Mouse (Mus musculus): Measurements from ENCODE around the gene Il31ra. TPM values are rescaled to one million over a fixed set of nuclear protein-coding genes. Genes with fewer than 3 reads are reported as not detected.
"Not testable (repeated sequence)": the region's sequence is repeated elsewhere in the genome, so short reads cannot be mapped to it uniquely, and the experiment has no call there.

Il31ra gene
- total RNA-seq, 2 experiments from 2014 or later, result 0.21 to 0.41 TPM

DNA sequence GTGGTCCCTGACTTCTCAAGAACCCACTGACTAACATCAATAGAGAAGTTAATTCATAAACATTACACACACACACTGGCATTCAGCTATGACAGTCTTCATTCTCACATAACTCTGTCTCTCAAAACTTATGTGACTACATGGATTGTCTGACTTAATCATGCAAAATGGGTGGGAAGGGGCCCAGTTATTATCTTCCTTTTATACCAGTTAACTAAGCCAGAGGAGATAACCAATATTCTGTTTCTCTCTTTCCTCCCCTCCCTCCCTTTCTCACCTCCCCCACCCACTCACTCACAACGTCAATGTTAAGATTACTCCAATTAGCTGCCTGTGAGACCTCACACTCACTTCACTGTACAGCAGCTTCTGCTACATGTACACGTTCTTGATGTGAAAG is 3.9 kb downstream of the Il31ra start:
- H3K4me3 ChIP-seq, result no peak overlapping the region
- H3K27ac ChIP-seq, result no peak overlapping the region
- no peak for DNase-seq (ENCODE audit: extremely low spot score in 1 of 2, low spot score in 2 of 2)
- intact Hi-C loops (cut with DNase I), result no loop called here
- no peak for TF ChIP-seq CTCF (IDR thresholded peaks at IDR 0.05)

DNA sequence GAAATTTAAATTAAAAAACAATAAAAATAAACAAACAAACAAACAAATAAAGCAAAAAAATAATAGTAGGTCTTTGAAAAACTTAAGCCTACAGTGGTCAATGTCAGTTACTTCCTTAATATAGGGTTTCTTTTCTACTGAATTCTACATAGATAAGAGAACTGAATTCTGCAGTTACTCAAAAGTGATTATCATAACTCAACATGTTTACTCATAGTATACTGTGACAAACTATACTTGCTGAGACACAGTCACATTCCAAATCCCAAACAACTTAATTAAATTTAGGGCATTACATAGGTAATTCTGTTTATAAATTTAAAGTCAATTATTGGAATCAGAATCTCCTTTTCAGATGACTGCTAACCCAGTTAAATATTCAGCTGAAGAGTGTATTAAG is 4.5 kb downstream of the Il31ra start:
- Histone ChIP-seq H3K27ac (no peak overlapping the region), H3K4me3 (no peak overlapping the region)
- intact Hi-C loops (cut with DNase I), result no loop called here
- DNase-seq (ENCODE audit: extremely low spot score in 1 of 2, low spot score in 2 of 2), result no peak
- TF ChIP-seq CTCF (IDR thresholded peaks at IDR 0.05), result no peak

DNA sequence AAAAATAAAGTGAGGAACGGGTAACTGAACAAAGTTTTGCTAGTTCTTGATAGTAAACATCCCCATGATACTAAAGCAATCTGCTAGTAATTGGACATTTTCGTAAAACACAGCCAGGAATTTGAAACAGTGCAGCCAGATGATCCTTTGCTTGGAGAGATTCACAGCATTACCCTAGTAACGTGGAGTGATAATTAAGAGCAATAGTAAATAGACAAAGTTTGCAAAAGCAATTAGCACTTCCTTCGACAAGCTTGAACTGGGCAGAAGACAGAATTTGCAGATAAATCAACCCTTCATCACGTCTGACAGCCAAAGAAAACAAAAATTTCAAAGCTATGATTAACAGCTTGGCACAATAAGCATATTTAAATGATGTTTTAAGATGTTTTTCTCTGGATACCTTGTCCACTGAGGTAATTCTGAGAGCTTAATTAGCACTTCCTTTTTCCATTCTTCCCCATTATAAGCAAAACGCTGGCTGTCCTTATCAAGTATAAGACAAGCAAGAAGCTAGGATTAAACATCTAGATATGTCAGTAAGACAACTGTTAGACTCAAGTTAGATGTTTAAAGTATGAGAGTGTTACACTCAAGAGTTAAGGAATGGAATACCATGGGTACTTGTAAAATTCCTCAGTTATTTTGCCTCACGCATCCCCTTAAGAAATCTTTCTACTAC is 9.5 kb downstream of the Il31ra start:
- no peak for TF ChIP-seq CTCF (IDR thresholded peaks at IDR 0.05)
- intact Hi-C loops (cut with DNase I), result no loop called here
- DNase-seq (ENCODE audit: extremely low spot score in 1 of 2, low spot score in 2 of 2), result no peak
- H3K4me3 ChIP-seq, result no peak overlapping the region
- no peak overlapping the region for H3K27ac ChIP-seq

DNA sequence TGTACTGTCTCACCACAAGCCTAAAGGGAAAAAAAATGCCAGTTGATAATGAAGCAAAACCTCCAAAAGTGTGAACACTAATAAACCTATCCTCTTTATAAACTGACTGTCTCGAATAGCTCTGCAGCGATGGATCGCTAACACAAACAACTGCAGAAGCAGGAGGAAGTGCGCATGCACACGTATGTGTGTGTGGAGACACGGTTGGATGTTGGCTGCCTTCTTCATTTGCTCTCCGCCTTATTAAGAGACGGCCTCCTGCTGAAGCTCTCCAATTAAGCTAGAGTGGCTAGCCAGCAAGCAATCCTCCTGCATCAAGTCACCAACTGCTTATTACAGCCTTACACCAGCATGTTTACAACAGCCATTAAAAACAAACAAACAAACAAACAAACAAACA is 11.9 kb downstream of the Il31ra start:
- TF ChIP-seq CTCF (IDR thresholded peaks at IDR 0.05), result no peak
- H3K27ac ChIP-seq, result no peak overlapping the region
- no peak for DNase-seq (ENCODE audit: extremely low spot score in 1 of 2, low spot score in 2 of 2)
- H3K4me3 ChIP-seq, result no peak overlapping the region
- intact Hi-C loops (cut with DNase I), result no loop called here

DNA sequence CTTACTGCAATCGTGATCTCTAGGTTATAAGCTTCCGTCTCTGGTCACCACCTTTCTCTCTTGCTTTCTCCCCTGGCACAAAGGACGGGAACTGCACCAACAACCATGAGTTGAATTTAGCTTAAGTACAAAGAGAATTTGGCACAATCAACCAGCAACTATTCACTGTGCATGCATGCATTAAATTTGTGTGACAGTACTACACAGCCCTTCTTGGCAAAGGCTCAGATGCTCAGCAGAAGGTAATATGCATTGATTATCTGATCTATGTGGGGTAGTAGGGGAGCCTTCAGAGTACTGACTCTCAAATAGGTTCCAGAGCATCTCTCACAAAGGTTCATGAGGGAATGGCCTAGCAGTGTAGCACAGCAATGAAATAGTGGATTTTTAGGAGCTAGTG is 12.4 kb downstream of the Il31ra start:
- intact Hi-C loops (cut with DNase I), result no loop called here

DNA sequence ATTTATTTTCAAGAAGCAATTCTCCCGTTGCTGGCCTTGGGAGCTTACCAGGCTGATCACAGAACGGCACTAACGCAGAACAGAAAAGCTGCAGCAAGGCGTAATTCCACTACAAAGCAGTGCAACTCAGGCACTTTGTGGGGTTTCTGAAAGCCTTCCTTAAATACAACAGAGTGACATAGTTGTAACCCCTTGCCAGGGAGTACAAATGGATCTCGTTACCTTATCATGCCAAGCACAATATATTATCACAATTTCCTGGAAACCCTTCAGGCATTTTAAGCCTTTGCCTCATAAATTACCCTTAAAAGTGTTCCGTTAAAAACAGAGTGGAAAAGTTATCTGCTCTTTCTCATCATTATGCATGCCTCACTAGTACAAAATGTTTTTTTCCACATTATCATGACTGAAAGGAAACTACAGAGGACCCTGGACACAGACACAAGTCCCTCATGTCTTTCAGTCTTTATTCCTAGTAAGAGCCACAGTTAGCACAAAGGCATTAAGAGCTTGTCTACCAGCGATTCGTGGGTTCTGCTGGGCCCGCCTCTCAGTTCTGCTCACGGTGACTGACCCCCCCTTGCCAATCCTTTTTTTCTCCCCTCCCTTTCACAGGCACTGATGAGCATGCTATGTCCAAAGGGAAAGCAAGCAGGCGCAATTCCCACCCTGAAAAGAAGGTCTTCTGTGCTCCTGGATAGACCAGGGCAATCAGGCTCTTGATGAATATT is 13.4 kb downstream of the Il31ra start:
- Histone ChIP-seq H3K27ac (no peak overlapping the region), H3K4me3 (no peak overlapping the region)
- intact Hi-C loops (cut with DNase I), result no loop called here
- no peak for DNase-seq (ENCODE audit: extremely low spot score in 1 of 2, low spot score in 2 of 2)
- TF ChIP-seq CTCF (IDR thresholded peaks at IDR 0.05), result no peak

More for the DNA sequence above, 12.4 kb downstream of the Il31ra start:
- TF ChIP-seq CTCF (IDR thresholded peaks at IDR 0.05), result no peak
- Histone ChIP-seq H3K27ac (no peak overlapping the region), H3K4me3 (no peak overlapping the region)
- no peak for DNase-seq (ENCODE audit: extremely low spot score in 1 of 2, low spot score in 2 of 2)

DNA sequence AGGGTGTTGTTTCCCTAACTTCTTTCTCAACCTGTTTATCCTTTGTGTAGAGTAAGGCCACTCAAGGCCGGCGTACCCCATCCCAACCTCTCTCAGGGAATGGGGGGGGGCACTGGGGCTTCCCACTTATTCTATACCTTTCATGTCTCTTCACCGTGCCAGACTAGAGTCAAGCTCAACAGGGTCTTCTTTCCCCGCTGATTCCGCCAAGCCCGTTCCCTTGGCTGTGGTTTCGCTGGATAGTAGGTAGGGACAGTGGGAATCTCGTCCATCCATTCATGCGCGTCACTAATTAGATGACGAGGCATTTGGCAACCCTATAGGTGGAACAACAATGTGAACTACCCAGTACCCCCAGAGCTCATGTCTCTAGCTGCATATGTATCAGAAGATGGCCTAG is 16.1 kb downstream of the Il31ra start:
- intact Hi-C loops (cut with DNase I); H3K4me3 ChIP-seq; H3K27ac ChIP-seq: not testable (repeated sequence)
- DNase-seq (ENCODE audit: extremely low spot score in 1 of 2, low spot score in 2 of 2), result peak; percentile 100

DNA sequence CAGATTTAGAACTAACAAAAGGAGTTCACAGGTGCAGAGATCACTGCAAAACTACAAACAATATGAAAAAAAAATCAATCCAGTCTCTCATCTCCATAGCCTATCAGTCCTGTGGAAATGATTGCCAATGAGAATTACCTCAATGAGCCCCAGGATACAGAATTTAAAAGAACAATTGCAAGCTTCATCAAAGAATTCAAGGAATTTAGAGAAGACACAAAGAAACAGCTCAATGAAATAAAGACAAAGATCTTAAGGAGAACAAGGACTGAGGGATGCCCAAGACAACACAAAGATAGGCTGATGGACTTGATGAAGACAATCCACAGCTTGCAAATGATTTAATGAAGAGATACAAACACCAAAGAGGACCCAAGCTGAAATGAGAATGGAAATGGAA is 20.4 kb downstream of the Il31ra start:
- H3K4me3 ChIP-seq, result no peak overlapping the region
- no peak for TF ChIP-seq CTCF (IDR thresholded peaks at IDR 0.05)
- H3K27ac ChIP-seq, result no peak overlapping the region
- no peak for DNase-seq (ENCODE audit: extremely low spot score in 1 of 2, low spot score in 2 of 2)
- intact Hi-C loops (cut with DNase I), result no loop called here

DNA sequence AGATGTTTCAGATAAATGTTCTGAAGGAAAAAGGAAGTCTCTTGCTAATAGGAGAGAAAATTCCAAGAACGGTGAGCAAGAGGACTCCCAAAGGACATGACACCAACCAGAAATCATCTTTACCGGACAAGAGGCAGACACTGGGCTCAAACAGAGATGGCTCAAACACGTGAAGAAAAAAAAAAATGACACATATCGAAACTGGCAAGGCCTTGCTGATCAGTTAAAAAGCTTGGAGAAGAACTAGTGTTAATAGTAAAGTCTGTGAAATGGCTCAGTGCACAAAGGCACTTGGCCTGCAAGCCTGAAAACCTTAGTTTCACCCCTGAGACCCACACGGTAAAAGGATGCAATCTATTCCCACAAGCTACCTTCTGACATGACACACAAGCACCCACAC is 23.4 kb downstream of the Il31ra start:
- Histone ChIP-seq H3K4me3 (no peak overlapping the region), H3K27ac (no peak overlapping the region)
- no peak for TF ChIP-seq CTCF (IDR thresholded peaks at IDR 0.05)
- intact Hi-C loops (cut with DNase I), result no loop called here
- DNase-seq (ENCODE audit: extremely low spot score in 1 of 2, low spot score in 2 of 2), result no peak

DNA sequence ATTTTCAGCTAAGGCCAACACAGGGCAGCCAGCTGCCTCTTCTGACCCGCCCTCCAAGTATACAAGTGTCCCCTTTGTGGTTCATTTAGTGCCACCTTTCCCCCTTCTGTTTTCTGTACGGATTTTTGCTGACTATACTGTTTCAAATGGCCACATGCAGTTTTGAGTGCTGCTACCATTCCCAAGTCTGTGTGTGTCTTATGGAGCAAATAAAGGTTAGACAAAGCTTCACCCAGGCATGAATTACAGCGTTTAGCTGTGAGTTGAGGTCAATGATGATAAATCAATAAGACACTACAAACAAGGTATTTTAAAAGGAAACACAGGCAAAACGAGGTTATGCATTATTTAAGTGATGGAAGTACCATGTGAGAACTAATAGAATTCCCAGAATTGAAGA is 24.6 kb downstream of the Il31ra start:
- no peak for TF ChIP-seq CTCF (IDR thresholded peaks at IDR 0.05)
- DNase-seq (ENCODE audit: extremely low spot score in 1 of 2, low spot score in 2 of 2), result no peak
- Histone ChIP-seq H3K27ac (no peak overlapping the region), H3K4me3 (no peak overlapping the region)
- intact Hi-C loops (cut with DNase I), result no loop called here

DNA sequence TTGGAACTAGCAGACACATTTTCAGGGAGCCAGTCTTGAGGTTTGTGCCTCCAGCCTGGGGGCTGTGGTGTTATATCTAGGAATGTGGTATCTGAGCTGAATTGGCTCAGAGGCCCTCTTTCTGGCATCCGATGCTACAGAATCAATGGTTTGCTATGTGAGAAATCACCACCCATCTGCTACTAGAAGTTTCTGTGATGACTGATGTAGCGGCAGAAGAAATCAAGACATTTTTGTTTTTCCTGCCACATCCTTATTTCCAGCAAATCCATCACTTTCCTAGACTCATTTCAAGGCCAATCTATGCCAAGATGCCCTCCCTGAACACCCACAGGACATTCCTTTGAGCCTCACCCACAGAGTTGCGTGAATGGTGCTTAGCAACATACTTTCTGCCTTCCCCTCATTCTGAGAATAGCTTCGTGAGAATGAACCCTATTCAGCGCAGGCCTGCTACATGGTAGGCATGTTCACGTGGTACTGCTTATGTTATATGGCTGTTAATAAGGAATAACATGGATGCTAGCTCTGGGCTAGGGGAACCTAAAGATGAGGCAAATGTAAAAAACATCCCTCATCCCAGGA is 33.5 kb downstream of the Il31ra start:
- DNase-seq (ENCODE audit: extremely low spot score in 1 of 2, low spot score in 2 of 2), result peak in 1 of 2 experiments; percentile 11
- TF ChIP-seq CTCF (IDR thresholded peaks at IDR 0.05), result no peak
- intact Hi-C loops (cut with DNase I), result no loop called here
- Histone ChIP-seq H3K27ac (no peak overlapping the region), H3K4me3 (no peak overlapping the region)

DNA sequence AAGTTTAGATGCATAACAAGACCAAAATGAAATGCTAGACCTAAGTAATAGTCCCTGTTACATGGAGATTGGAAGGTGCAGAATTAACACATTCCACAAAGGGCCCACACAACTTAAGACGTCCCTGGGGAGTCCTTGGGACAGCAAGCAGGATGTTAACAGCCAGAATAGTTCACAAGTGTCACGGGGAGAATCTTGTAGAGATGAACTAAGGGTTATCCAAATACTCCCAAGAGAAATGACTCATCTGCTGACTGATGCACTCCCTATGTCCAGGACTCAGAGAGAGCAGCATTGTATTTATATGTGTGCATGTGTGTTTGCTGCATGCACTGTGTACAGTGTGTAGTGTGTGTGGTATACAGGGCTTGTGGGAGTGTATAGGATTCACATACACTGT is 37.7 kb downstream of the Il31ra start:
- DNase-seq (ENCODE audit: extremely low spot score in 1 of 2, low spot score in 2 of 2), result no peak
- intact Hi-C loops (cut with DNase I), result no loop called here
- no peak for TF ChIP-seq CTCF (IDR thresholded peaks at IDR 0.05)
- Histone ChIP-seq H3K27ac (no peak overlapping the region), H3K4me3 (no peak overlapping the region)
